ENCODE assay signal across 24 mouse cellular contexts in the genomic region with DNA sequence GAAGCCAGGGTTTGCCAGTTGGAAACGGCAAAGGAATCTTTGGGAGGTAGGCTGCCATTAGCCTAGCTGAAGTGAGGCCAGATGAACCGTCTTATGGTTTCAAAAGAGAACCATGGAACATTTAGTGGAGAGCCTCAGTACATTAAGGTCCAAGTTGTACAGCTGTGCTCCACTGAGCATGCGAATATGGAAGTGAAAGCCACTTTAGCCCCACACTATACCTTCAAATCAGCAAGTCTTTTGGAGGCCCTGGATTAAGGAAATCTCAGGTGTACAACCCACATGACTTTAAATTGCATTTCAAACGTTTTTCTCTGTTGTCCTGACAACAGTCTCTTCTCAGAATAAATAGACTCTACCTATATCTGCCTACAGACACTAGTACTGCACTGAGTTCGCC.
"Had no signal": no experiment of that assay in that cellular context is flagged by ENCODE, and none has a peak within 500 bp of the region (broad histone marks: within the 10 kb centered on the region; RNA-seq: fewer than 3 reads in every experiment).

No protein-coding gene starts in this region.

- ATAC-seq: liver, postnatal 0 days; lung, postnatal 0 days; midbrain, embryonic 16.5 days had no signal

- DNase-seq: liver, postnatal 0 days; lung, adult 2 months; lung, postnatal 14 days; lung, postnatal 36 days; midbrain, embryonic 14.5 days; retina, postnatal 1 day; right cerebral cortex, adult 18-20 months; right cerebral cortex, postnatal 25 days; right cerebral cortex, postnatal 4 days; spleen, adult 18-20 months; thymus, adult 2 months; thymus, postnatal 25 days; thymus, postnatal 4 days had no signal

- H3K4me2 ChIP-seq: lung, embryonic 15.5 days; midbrain, embryonic 12.5 days; neural tube, embryonic 13.5 days; neural tube, embryonic 15.5 days; stomach, embryonic 15.5 days had no signal

- H3K27ac ChIP-seq: lung, embryonic 15.5 days; macrophage; midbrain, embryonic 10.5 days; midbrain, embryonic 12.5 days; neural tube, embryonic 13.5 days; neural tube, embryonic 15.5 days; stomach, embryonic 15.5 days; stomach, postnatal 0 days had no signal

- H3K9ac ChIP-seq: liver, postnatal 0 days; lung, embryonic 15.5 days; midbrain, embryonic 12.5 days; neural tube, embryonic 13.5 days; neural tube, embryonic 15.5 days; stomach, embryonic 15.5 days had no signal

- H3K9me3 ChIP-seq: lung, embryonic 15.5 days; midbrain, embryonic 10.5 days; midbrain, embryonic 12.5 days; neural tube, embryonic 13.5 days; neural tube, embryonic 15.5 days; stomach, embryonic 15.5 days had no signal

- H3K27me3 ChIP-seq: lung, embryonic 15.5 days; midbrain, embryonic 12.5 days; neural tube, embryonic 13.5 days; neural tube, embryonic 15.5 days; stomach, embryonic 15.5 days had no signal

- H3K4me3 ChIP-seq: lung, embryonic 15.5 days; midbrain, embryonic 10.5 days; midbrain, embryonic 12.5 days; myocyte; neural tube, embryonic 13.5 days; neural tube, embryonic 15.5 days; stomach, embryonic 15.5 days had no signal

- H3K36me3 ChIP-seq: lung, embryonic 15.5 days; midbrain, embryonic 10.5 days; midbrain, embryonic 12.5 days; neural tube, embryonic 13.5 days; neural tube, embryonic 15.5 days; stomach, embryonic 15.5 days had no signal
